In the genomic region with DNA sequence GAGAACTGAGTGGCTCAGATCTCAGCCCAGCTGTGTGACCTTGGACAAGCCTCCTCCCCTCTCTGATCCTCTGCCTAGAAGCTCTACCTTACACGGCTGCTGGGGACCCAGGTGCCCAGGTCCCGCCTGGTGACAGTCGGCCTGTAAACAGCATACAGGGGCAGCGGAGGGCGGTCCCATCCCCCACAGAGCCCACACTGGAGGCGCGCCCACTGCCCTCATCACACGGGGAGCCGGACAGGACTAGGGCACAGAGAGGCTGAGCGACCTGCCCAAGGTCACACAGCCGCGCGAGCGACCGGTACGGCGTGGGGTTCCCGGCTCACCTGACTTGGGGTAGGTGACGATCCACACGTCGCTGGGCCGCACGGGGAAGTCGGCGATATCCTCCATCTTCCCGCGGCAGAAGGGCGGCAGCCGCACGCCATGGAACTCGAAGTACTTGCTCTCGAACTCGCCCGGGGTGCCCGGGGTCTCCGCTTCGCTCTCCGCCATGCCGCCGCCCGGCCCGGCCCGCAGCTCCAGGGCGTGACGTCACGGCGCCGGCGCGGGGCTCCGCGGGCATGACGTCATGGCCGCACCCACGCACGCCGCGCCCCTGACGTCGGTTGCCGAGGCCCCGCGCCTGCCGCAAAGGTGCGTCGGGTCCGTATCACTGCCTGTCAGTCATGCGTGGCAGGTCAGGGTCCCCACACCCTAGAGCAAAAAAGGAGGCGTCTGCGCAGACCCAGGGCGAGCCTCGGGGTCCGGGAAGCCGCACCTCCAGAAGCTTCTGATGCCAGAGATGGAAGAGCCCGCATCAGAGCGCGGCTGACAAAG, we compare ENCODE assay signal across 8 mouse cellular contexts. TPM values are rescaled to one million over a fixed set of nuclear protein-coding genes. Genes with fewer than 3 reads are reported as not detected.
DNase-seq lines count a peak whose midpoint lies in the region; ATAC-seq and TF ChIP-seq lines count a peak whose summit lies in the region.

A gene (minus strand): TSS at position 650 of the 819 bp plus-strand sequence.

- H3K9ac ChIP-seq in liver, adult 2 months (ENCODE audit: low read depth, low read length): no peak within 1 kb of the TSS
- peak within 1 kb of the TSS; percentile 76 for H3K9ac ChIP-seq in forebrain, postnatal 0 days

- peak; percentile 91 for ATAC-seq in forebrain, postnatal 0 days

- no peak for TF ChIP-seq CTCF in liver, adult 2 months (IDR thresholded peaks at IDR 0.05; ENCODE audit: low read depth, low read length)
- TF ChIP-seq CTCF in cerebellum, adult 2 months (IDR thresholded peaks at IDR 0.05; ENCODE audit: borderline replicate concordance, insufficient read depth, low read depth, low read length): no peak
- TF ChIP-seq CTCF in forebrain, postnatal 0 days (IDR thresholded peaks at IDR 0.05; ENCODE audit: low read depth): no peak

- TF ChIP-seq POLR2A in liver, adult 2 months (IDR thresholded peaks at IDR 0.05; ENCODE audit: extremely low read depth, insufficient read depth, low read length): no peak
- peak; percentile 93 for TF ChIP-seq POLR2A in cerebellum, adult 2 months (IDR thresholded peaks at IDR 0.05; ENCODE audit: borderline replicate concordance, insufficient read depth, low read length)

- peak within 1 kb of the TSS; percentile 65 for H3K4me2 ChIP-seq in forebrain, postnatal 0 days (ENCODE audit: low read depth)

- no peaks in the 10 kb centered on the region for H3K9me3 ChIP-seq in forebrain, postnatal 0 days (ENCODE audit: low read length)

- H3K4me1 ChIP-seq in liver, adult 2 months (ENCODE audit: control insufficient read depth, insufficient read depth, low read length): peaks cover 2% of the 10 kb centered on the region; the same call in 1 of the 2 replicates
- peaks cover 30% of the 10 kb centered on the region for H3K4me1 ChIP-seq in cerebellum, adult 2 months (ENCODE audit: control insufficient read depth, insufficient read depth, low read length)
- H3K4me1 ChIP-seq in forebrain, postnatal 0 days (ENCODE audit: insufficient read depth): peaks cover 12% of the 10 kb centered on the region

- H3K36me3 ChIP-seq in liver, adult 2 months (ENCODE audit: control insufficient read depth, insufficient read depth, low read length): no peaks in the 10 kb centered on the region
- no peaks in the 10 kb centered on the region; the same call in 1 of the 2 replicates for H3K36me3 ChIP-seq in forebrain, postnatal 0 days (ENCODE audit: insufficient read depth)

- H3K27me3 ChIP-seq in liver, adult 2 months (ENCODE audit: control insufficient read depth, insufficient read depth, low read length): peaks cover 6% of the 10 kb centered on the region
- no peaks in the 10 kb centered on the region for H3K27me3 ChIP-seq in cerebellum, adult 2 months (ENCODE audit: control insufficient read depth, insufficient read depth, low read length)
- H3K27me3 ChIP-seq in forebrain, postnatal 0 days (ENCODE audit: insufficient read depth, low read length): no peaks in the 10 kb centered on the region

- DNase-seq in liver, adult 2 months (ENCODE audit: extremely low read depth, low read depth, low spot score): no peak
- DNase-seq in liver: no peak
- peak; percentile 83 to 84 for DNase-seq in cerebellum, adult 2 months
- peak; percentile 91 for DNase-seq in forebrain, postnatal 0 days
- DNase-seq in left cerebral cortex, adult 8-10 months (ENCODE audit: low spot score in 2 of 2): peak; percentile 58 to 62
- DNase-seq in neural tube, embryonic 10.5 days (ENCODE audit: extremely low spot score, low spot score): peak; percentile 42
- DNase-seq in spleen, adult 18-20 months: no peak
- no peak for DNase-seq in gastrocnemius, adult 8-10 months (ENCODE audit: low spot score in 2 of 2)

- no peaks in the 10 kb centered on the region for H3K79me2 ChIP-seq in liver, adult 2 months (ENCODE audit: control insufficient read depth, insufficient read depth, low read length)

- H3K27ac ChIP-seq in liver, adult 2 months (replicated peaks; ENCODE audit: insufficient read depth, low read depth, low read length): no peak within 1 kb of the TSS
- H3K27ac ChIP-seq in cerebellum, adult 2 months (ENCODE audit: insufficient read depth, low read length): peak within 1 kb of the TSS; percentile 72
- peak within 1 kb of the TSS; percentile 75 for H3K27ac ChIP-seq in forebrain, postnatal 0 days (ENCODE audit: low read depth, low read length)

- WGBS in liver, adult 2 months: 5% methylated on average over 77 of the region's 77 CpGs
- WGBS in cerebellum, adult 2 months: under 1% methylated on average over 77 of the region's 77 CpGs
- 1% methylated on average over 74 of the region's 77 CpGs for WGBS in forebrain, postnatal 0 days

- H3K4me3 ChIP-seq in liver, adult 2 months (ENCODE audit: insufficient read depth, low read depth, low read length): peak within 1 kb of the TSS; percentile 21; the same call in 1 of the 2 replicates
- peak within 1 kb of the TSS; percentile 69 for H3K4me3 ChIP-seq in cerebellum, adult 2 months (replicated peaks; ENCODE audit: insufficient read depth, low read depth, low read length)
- peak within 1 kb of the TSS; percentile 52 for H3K4me3 ChIP-seq in forebrain, postnatal 0 days (ENCODE audit: low read depth, low read length)

RNA-seq across cellular contexts. Expression of the gene that starts here (rescaled TPM):
- 0.13 TPM in 1 of 2 replicates, not detected in the other for total RNA-seq in liver, adult 2 months (2014; rRNA removed)
- 0.06 TPM in 1 of 2 replicates, not detected in the other for polyA plus RNA-seq in liver, adult 2 months (2012; rRNA removed)
- polyA plus RNA-seq in cerebellum, adult 2 months (2012; rRNA removed): 334 and 363 TPM in 2 replicates
- 157 and 179 TPM in 2 replicates for total RNA-seq in forebrain, postnatal 0 days (2014; rRNA removed)
- 132 and 140 TPM in 2 replicates for polyA plus RNA-seq in forebrain, postnatal 0 days (2015; fragmentation: Nextera tagmentation; extraction: Ambion mirVana)
- total RNA-seq in left cerebral cortex, adult 8-10 months (2022): 100 to 1,000 TPM; 393 to 440 (median 417) TPM
- total RNA-seq in gastrocnemius, adult 8-10 months (2022): under 1 TPM in 1 of 4 experiments, not detected in 3; 0.10 TPM

Comparison
In these comparisons a context has a peak if more than half of its experiments do, and no peak if none do; other contexts are left out.
1. RNA of the gene that starts here (total RNA-seq): 393 to 440 TPM in left cerebral cortex, adult 8-10 months and 157 to 179 TPM in forebrain, postnatal 0 days; 0.10 TPM in gastrocnemius, adult 8-10 months and 0.13 TPM in liver, adult 2 months; every median in the first group is over 100 times any median in the second.
2. RNA of the gene that starts here (polyA plus RNA-seq): 334 to 363 TPM in cerebellum, adult 2 months and 132 to 140 TPM in forebrain, postnatal 0 days; 0.06 TPM in liver, adult 2 months; every median in the first group is over 100 times any median in the second.
3. DNase-seq: peak in cerebellum, adult 2 months (2 of 2), forebrain, postnatal 0 days (single experiment), left cerebral cortex, adult 8-10 months (2 of 2) and neural tube, embryonic 10.5 days (single experiment); none in liver, adult 2 months (single experiment), liver (single experiment), spleen, adult 18-20 months (0 of 2) and gastrocnemius, adult 8-10 months (0 of 2).
4. Peak in every context shown above with its lines, with median percentiles within 50 percentile points of each other: H3K4me3 ChIP-seq.